Comparison of ENCODE assay signal across 9 mouse cellular contexts in genomic region chr16:56501513-56501912, GRCm38 (mm10). TPM values are rescaled to one million over a fixed set of nuclear protein-coding genes. Genes with fewer than 3 reads are reported as not detected.
DNase-seq lines count a peak whose midpoint lies in the region; ATAC-seq lines count a peak whose summit lies in the region.
"Had no signal": no experiment of that assay in that cellular context is flagged by ENCODE, and none has a peak within 500 bp of the region (broad histone marks: within the 10 kb centered on the region; RNA-seq: fewer than 3 reads in every experiment).

No protein-coding gene starts in this region.

- peak; percentile 52; the same call in 1 of the 2 replicates for ATAC-seq in frontal cortex, adult (ENCODE audit: low TSS enrichment)

- DNase-seq in frontal cortex, postnatal 14 days (ENCODE audit: low spot score in 2 of 2): no peak
- DNase-seq in adrenal gland, postnatal 36 days: peak; percentile 18 to 57
- DNase-seq in heart, postnatal 10 days: peak; percentile 60 to 68
- peak; percentile 25 to 49 for DNase-seq in kidney, postnatal 4 days
- no peak for DNase-seq in MN1 (ENCODE audit: low spot score)
- no peak for DNase-seq in neural tube, embryonic 10.5 days (ENCODE audit: extremely low spot score, low spot score)
- no peak for DNase-seq in cerebellum, adult 9-10 months
- DNase-seq: thymus, adult 18-20 months had no signal

- intact Hi-C loops in heart, postnatal 10 days (cut with DNase I): loop anchor here (10.0 kb wide), 1 partner anchor 187 kb away; no protein-coding TSS in a partner anchor

RNA-seq across cellular contexts. Expression of gene Abi3bp, which starts 23.8 kb away (rescaled TPM):
- total RNA-seq in adrenal gland, postnatal 36 days (2021): 1 to 10 TPM; 6.6 to 8.9 TPM
- 10 to 100 TPM in 1 of 2 experiments, 1 to 10 TPM in 1; 9.7 to 10.1 TPM for total RNA-seq in heart, postnatal 10 days (2021)

Comparison
In these comparisons a context has a peak if more than half of its experiments do, and no peak if none do; other contexts are left out.
1. DNase-seq: peak in adrenal gland, postnatal 36 days (2 of 2), heart, postnatal 10 days (2 of 2) and kidney, postnatal 4 days (2 of 2); none in frontal cortex, postnatal 14 days (0 of 2), MN1 (single experiment), neural tube, embryonic 10.5 days (single experiment) and cerebellum, adult 9-10 months (single experiment).